In genomic region chr7:35761801-35762200, GRCm38 (mm10) we compare ENCODE assay signal across 17 mouse cellular contexts.
"Had no signal": no experiment of that assay in that cellular context is flagged by ENCODE, and none has a peak within 500 bp of the region (broad histone marks: within the 10 kb centered on the region; RNA-seq: fewer than 3 reads in every experiment).

No protein-coding gene starts in this region.

- H3K4me1 ChIP-seq: liver, embryonic 15.5 days; midbrain, embryonic 12.5 days; neural tube, embryonic 12.5 days; stomach, embryonic 15.5 days had no signal

- H3K27ac ChIP-seq: liver, embryonic 13.5 days; liver, embryonic 15.5 days; macrophage; midbrain, embryonic 12.5 days; neural tube, embryonic 12.5 days; stomach, embryonic 15.5 days; stomach, postnatal 0 days had no signal

- H3K27me3 ChIP-seq: liver, embryonic 13.5 days; liver, embryonic 15.5 days; neural tube, embryonic 12.5 days; stomach, embryonic 15.5 days had no signal

- H3K36me3 ChIP-seq: liver, embryonic 13.5 days; liver, embryonic 15.5 days; midbrain, embryonic 12.5 days; neural tube, embryonic 12.5 days; stomach, embryonic 15.5 days had no signal

- DNase-seq: liver, embryonic 13.5 days; liver, postnatal 0 days; lung, adult 2 months; lung, postnatal 14 days; lung, postnatal 36 days; midbrain, embryonic 14.5 days; right cerebral cortex, postnatal 14 days; thymus, adult 2 months; thymus, postnatal 25 days; thymus, postnatal 4 days had no signal

- H3K4me3 ChIP-seq: liver, embryonic 13.5 days; liver, embryonic 15.5 days; megakaryocyte, embryonic 14.5 days; midbrain, embryonic 12.5 days; neural tube, embryonic 12.5 days; stomach, embryonic 15.5 days had no signal

- ATAC-seq: liver, postnatal 0 days had no signal

- H3K9ac ChIP-seq: liver, embryonic 13.5 days; liver, embryonic 15.5 days; liver, postnatal 0 days; midbrain, embryonic 12.5 days; neural tube, embryonic 12.5 days; stomach, embryonic 15.5 days had no signal

- H3K9me3 ChIP-seq: liver, embryonic 13.5 days; liver, embryonic 15.5 days; midbrain, embryonic 12.5 days; neural tube, embryonic 12.5 days; stomach, embryonic 15.5 days had no signal

- H3K4me2 ChIP-seq: liver, embryonic 13.5 days; liver, embryonic 15.5 days; midbrain, embryonic 12.5 days; neural tube, embryonic 12.5 days; stomach, embryonic 15.5 days had no signal
